Mouse (Mus musculus) layer of hippocampus, postnatal 10 days (tissue): ENCODE results near the gene Olfr351. TPM values are rescaled to one million over a fixed set of nuclear protein-coding genes. Genes with fewer than 3 reads are reported as not detected.

Experiments used
- DNase-seq, 2 experiments: peaks; one replicate each; pipeline ENCODE4 v3.0.0; 2021; ENCODE audit warnings: low spot score in 2 of 2
- long read RNA-seq: library from polyadenylated mRNA; stranded (forward); transcript quantifications from one replicate; pipeline ENCODE4 v2.0.0, GENCODE M21; 2023
- total RNA-seq, 2 experiments: library from RNA; stranded (reverse); gene quantifications; 2 replicates each; pipeline ENCODE4 v1.2.3; 2021

The Olfr351 gene
- not detected for total RNA-seq
- long read RNA-seq, result 0 reads

GRCm38 (mm10) chr2:36862560-36862959 lies at the start of gene Olfr351:
Olfr351 (minus strand) TSS chr2:36862660.
- DNase-seq, result no peak

- no peak for DNase-seq
Observed at GRCm38 (mm10) chr2:36905380-36905779, 42.9 kb upstream of the Olfr351 start, which contains the start of gene Olfr354. Olfr354 (plus strand) TSS chr2:36905680.

DNA sequence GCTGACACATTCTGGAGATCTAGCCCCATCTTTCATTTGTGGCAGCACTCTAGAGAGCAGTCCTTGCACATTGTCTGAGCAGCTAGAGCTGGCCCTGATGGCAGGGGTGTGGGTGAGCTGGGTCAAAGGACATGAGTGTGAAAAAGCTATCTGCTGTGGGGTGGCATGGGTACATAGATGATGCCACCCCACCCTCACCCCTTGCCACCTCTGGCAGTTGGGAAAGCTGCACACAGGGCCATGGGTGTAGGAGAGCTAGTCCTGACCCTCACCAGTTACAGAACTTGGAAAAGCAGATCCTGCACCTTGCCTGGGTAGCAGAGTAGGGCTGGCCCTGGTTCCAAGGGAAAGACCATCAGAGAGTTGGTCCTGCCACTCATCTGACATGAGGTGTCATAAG lies 34.7 kb upstream of the Olfr351 start:
- no peak for DNase-seq

- DNase-seq, result no peak
Observed at GRCm38 (mm10) chr2:36892836-36893235, 30.4 kb upstream of the Olfr351 start, which contains the start of gene Olfr353. Olfr353 (minus strand) TSS chr2:36892936.

DNA sequence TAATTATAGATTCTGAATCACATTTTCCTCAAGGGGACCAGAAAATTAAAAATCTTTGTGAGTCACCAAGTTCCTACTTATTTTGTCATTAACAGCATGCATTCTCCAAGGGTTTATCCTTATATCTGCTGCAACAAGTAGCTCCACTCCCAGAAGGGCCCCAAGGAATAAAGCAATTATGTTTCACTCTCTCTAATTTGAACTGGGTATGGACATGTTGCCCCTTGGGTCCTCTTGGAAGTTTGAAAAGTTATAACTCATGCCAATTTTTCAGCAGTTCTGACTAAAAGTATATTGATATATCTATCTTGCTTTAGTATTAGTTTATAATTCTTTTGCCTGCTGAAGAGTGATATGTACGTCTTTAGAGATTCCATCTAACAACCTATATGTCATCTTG lies 5.7 kb upstream of the Olfr351 start, which contains the start of gene Olfr352:
Olfr352 (plus strand) TSS at position 301 of the 400 bp plus-strand sequence.
- DNase-seq, result no peak

- DNase-seq, result no peak
Observed at GRCm38 (mm10) chr2:36846010-36846409, 16.4 kb downstream of the Olfr351 start, which contains the start of gene Olfr350. Olfr350 (plus strand) TSS chr2:36846310.

DNA sequence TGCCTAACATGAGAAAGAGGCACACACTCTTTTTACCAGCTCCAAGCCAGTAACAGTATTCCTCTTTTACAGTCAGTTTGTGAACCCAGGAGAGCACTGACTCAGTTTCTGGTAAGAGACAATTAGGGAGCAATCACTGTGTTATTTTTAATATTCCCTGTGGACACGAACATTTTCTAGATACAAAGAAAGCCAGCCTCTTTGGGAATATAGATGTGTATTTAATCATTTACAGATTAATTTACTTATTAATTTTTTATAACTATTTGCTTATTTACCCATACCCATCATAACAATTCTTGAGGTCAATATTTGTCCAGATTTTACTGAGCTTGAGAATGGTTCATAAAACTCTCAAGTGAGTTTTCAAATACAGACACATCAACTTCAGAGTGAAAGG lies 45.5 kb downstream of the Olfr351 start, which contains the start of gene Olfr3:
Olfr3 (minus strand) TSS at position 101 of the 400 bp plus-strand sequence.
- DNase-seq, result no peak

Other genes starting within 250 kb of the Olfr351 start
- not detected for gene Olfr345, start 222.6 kb downstream of the Olfr351 start, total RNA-seq
- gene Olfr346, start 176.9 kb downstream of the Olfr351 start, total RNA-seq, result not detected
- not detected for gene Olfr347, start 130.8 kb downstream of the Olfr351 start, total RNA-seq
- gene Olfr348, start 78.4 kb downstream of the Olfr351 start, total RNA-seq, result not detected
- gene Olfr50, start 72.1 kb downstream of the Olfr351 start, total RNA-seq, result not detected
- not detected for gene Olfr3, start 45.6 kb downstream of the Olfr351 start, total RNA-seq
- not detected for gene Olfr350, start 16.4 kb downstream of the Olfr351 start, total RNA-seq
- not detected for gene Olfr352, start 5.8 kb upstream of the Olfr351 start, total RNA-seq
- not detected for gene Olfr353, start 30.3 kb upstream of the Olfr351 start, total RNA-seq
- not detected for gene Olfr354, start 43.0 kb upstream of the Olfr351 start, total RNA-seq
- not detected for gene Olfr355, start 66.2 kb upstream of the Olfr351 start, total RNA-seq
- gene Olfr356, start 74.5 kb upstream of the Olfr351 start, total RNA-seq, result not detected
- not detected for gene Olfr357, start 131.2 kb upstream of the Olfr351 start, total RNA-seq
- not detected for gene Olfr358, start 146.7 kb upstream of the Olfr351 start, total RNA-seq
- gene Olfr360, start 203.1 kb upstream of the Olfr351 start, total RNA-seq, result not detected
- not detected for gene Olfr361, start 226.6 kb upstream of the Olfr351 start, total RNA-seq